Mouse (Mus musculus): Measurements from ENCODE around the gene Upk3b.

- TF ChIP-seq CTCF (IDR thresholded peaks at IDR 0.05; ENCODE audit: control insufficient read depth, insufficient read depth, insufficient read length) (no peak), MAX (IDR thresholded peaks at IDR 0.05) (no peak)
Observed at GRCm38 (mm10) chr5:136063920-136064319, 25.6 kb downstream of the Upk3b start.

Measured in C2C12 (cell line).